Mouse (Mus musculus) G1E-ER4 (cell line): Measurements from ENCODE around the gene RPS10-NUDT3. TPM values are rescaled to one million over a fixed set of nuclear protein-coding genes. Genes with fewer than 3 reads are reported as not detected.

ENCODE experiments used
- GATA1 ChIP-seq: IDR thresholded peaks from one replicate; pipeline ENCODE4 v1.8.0; 2012; ENCODE audit warnings: low read length, inconsistent platforms
- polyA plus RNA-seq: library from polyadenylated mRNA; stranded (reverse); fragments of >175 nt; gene quantifications from 2 replicates; pipeline ENCODE4 v1.2.3, GENCODE M21; 2012

Gene RPS10-NUDT3
- polyA plus RNA-seq, 1 experiment: not detected

DNA sequence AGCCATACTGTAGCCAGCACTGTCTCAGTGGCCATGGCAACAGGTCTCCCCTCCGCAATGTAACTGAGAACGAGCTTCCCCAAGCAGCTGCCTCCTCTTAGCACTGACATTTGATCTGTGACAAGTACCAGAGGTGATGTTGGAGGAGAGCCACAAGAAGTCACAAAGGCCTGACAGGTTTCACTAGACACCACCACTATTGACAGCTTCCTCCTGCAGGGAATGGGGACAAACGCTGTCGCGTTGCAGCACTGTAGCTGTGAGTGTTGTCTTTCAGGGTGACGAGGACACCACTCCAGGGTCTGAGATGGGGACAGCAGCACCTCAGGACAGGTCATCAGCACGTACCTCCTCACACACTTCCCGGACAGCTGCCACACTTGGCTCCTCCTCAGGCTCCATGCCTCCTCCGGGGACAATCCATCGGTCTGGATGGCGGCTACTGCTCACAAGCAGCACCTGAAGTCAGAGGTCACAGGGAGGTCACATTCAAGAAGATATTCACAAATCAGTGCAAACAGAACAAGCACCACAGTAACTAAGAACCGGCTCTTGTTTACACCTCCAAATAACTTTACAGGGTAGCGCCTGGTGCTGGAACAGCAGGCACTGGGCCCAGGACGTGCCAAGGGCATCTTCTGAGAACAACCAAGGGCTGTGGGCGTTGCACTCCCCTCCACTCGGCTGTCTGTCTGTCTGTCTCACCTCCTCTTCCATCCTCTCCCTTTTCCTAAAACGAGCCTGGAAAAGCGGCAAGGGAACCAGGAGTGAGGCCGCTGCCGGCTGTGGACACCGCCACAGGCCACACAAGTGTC lies 38.4 kb downstream of the RPS10-NUDT3 start:
- no peak for TF ChIP-seq GATA1

DNA sequence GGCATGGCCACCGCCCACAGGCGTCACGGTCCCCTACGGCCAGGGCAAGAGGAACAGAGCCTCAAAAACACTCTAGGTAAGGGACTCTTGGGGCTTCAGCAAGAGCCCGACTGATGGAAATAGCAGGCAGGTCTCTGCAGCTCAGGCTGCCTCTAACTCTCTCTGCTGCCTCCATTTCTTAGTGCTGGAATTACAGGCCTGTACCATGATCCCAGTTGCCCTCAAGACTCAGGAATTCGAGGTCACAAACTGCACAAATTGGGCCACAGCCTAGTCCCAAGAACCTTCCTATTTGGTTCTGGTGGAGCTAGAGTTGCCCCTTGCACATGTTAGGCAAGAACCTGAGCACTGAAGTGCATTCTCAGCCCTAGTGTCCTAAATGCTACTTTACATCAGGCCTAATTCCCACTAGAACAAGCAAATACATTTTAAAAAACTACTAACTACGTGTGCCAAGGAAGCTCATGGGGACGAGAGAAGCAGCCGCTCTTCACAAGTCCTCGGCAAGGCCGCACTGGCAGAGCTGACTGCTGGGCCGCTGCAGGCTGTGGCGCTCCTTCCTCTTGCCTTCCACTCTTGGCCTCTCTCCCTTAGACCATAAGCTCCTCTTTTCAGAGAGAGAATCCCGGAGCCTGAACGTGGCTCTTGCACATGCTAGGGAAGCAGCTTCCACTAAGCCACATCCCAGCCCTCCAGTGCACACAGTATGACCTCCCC lies 39.2 kb downstream of the RPS10-NUDT3 start:
- no peak for TF ChIP-seq GATA1

DNA sequence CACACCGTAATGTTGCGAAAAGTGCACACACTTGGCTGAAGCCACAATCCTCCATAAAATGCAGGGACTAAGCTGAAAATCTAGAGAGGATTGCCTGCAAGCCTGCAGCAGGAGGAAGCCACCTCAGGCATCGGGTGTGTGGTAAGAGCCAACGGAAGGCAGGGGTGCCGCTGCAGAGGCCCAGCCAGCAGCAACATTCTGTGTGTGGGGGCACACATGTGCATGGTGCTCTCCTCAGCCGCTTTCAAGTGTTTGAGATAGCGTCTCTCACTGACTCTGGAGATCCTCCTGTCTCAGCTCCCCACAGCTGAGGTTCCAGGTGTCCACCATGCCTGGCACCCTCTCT lies 42.5 kb downstream of the RPS10-NUDT3 start:
- TF ChIP-seq GATA1: no peak

DNA sequence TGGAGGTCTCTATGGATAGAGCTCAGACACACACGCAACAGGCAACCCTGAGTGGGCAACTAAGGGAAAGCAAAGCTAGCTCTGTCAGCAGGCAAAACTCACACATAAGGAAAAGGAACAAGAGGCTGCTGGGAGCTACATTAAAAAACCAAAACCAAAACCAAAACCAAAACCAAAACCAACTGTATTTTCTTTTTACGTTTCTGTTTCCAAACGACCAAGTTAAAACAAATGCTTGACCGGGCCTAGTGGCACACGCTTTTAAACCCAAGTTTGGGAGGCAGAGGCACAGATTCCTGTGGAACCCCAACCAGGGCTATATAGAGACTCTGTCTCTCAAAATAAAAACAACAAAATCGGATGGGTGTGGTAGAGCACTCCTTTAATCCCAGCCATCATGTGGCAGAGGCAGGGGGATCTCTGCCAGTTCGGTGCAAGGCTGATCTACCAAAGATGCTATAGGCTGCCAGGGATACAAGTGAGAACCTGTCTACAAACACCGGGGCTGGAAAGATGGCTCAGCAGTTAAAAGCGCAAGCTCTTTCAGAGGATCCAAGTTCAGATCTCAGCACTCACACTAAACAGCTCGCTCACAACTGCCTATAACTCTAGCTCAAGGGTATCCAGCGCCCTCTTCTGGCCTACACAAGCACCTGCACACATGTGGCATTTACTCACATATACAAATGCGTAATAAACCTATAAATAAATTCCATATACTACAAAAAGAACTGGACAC lies 43.0 kb downstream of the RPS10-NUDT3 start:
- TF ChIP-seq GATA1: no peak

DNA sequence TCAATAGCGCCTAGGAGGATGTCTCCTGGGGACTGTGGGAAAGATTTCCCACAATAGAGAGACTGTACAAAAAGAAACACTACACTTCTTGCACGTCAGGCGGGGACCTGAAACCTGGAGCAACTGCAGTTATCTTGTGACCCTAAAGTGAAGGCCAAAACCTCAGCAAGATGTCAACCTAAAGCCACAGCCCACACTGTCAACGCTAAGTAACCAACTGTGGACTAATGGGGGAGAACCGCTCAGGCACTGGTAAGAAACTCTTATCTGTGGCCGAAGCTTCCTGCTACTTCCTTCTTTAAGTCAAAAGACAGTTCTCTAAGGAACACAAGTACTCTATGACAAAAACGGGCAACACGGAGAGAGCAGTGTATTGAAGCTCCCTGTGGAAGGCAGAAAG lies 46.8 kb downstream of the RPS10-NUDT3 start:
- TF ChIP-seq GATA1: no peak

DNA sequence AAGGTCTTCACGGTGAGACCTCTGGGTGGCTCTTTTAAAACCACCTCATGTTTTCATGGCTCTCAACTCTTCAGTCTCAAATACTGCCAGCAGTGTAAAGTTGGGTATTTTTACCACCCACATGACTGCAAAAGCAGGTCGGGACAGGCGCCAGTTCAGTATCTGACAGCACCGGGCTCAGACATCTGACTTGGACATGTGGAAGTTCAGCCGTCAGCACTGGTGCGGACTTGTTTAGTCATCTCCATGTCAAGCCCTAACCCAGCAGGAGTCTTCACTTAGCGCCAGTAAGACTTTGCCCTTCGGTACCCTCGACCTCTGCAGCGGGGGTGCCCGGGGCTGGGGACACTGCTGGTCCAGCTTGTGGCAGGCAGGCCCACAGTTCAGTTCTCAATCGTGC lies 47.8 kb downstream of the RPS10-NUDT3 start:
- no peak for TF ChIP-seq GATA1

DNA sequence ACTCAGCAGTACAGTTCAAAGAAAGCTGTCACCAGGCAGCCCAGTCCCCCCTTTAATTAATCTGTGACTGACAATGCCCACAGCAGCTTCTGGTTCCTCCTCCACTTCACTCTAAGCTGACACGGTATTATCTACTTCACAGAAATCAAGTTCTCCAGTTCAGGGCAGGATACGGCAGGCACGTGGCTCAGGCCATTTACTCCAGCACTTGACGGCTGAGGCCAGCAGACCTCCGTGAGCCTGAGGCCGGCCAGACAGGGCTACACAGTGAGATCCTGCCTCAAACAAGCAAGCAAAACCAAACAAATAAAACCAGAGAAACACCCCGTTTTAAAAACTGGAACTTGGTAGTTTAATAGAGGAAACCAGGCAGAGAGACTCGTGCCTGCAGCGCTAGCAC lies 48.4 kb downstream of the RPS10-NUDT3 start:
- TF ChIP-seq GATA1: no peak

DNA sequence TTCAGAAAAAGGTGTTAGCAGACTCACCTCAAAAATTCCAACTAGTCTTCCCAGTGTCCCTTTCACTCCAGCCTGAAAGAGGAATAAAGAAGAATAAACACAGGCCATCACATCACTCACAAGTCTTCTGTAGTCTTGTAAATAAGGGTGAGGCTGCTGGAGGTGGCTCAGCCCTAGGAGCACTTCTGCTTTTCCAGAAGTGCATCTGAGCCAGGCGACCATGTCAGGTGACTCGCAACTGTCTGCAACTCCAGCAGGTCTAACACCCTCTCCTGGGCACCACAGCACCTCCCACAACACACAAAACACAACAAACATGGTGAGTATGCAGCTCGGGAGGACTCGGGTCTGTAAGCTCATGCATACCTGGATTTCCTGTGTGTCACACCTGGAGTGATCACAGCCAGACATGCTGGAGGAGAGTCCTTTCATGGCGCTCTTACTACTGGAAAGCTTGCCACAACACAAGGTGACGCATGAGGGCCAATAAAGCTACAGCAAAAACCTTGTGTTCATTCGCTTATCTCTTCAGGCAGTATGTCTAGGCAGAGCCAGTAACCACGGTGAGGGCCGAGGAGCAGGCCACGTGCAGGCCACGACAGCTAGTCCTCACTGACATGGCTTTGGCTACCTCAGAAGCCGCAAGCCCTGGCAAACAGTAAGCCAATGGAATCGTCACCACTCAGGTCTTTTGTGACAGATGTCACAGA lies 51.7 kb downstream of the RPS10-NUDT3 start:
- TF ChIP-seq GATA1: peak; percentile 2

DNA sequence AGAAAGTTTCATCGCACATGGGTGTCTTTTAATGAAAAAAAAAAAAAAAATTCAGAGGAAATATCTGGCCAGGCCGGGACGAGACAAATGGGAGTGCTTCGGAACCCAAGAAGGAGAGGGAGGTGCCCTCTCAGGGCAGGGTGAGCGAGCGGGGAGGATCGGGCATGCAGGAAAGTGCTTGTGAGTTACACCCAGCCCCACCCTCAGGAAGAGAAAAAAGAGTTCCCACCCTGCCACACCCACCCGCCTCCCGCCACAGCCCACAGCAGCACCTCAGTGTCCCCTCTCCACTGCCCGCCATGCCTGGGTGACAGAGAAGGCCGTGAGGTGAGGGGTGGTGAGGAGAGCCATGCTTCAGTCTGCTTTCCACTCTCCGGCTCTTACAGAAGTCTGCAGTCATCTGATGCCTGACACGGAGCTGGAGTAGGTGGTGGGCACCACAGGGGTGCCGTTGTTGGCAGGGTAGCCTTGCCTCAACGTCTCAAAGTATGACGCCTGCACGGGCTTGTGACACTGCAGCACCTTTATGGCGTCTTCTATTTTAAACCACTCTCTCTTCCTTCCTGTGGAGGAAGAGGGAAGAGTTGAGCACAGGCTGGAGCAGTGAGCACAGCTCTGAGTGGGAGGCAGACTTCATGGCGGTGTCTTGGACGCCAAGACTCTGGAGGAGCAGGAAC lies 54.5 kb downstream of the RPS10-NUDT3 start:
- no peak for TF ChIP-seq GATA1

DNA sequence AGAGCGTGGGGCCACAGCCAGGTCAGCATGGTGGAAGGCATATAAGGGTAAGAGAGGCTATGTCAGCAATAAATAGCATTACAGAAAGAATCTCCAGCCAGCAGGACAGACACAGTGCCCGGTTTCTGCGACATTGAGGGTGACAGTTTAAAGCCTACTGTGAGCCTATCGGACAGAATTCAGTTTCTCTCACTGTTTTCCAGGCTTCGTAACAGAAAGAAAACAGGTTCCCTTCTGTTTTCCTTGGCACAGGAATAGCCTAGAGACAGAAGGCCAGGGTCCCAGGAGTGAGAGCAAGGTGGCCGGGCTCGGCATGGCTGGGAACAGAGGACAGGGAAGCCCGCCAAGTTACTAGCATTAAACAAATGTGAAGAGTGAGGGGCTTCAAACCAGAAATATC lies 55.2 kb downstream of the RPS10-NUDT3 start:
- TF ChIP-seq GATA1: no peak

DNA sequence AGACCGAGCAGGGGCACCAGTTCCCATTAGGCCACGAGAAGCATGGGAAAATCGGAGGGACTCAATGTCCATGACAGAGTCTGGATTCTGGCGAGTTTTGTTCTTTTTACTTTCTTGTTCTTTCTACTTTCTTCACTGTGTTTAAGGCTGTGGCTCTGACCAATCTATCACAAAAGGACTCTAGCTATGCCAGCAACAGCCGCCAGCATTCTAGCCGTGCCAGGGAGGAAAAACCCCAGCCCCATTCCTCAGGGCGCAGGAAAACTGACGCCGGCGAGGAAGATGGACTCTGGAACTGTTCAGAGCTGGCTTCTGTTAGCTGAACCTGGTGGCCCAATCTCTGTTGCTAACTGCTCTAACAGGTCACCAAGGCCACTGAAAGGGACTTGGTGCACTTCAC lies 56.5 kb downstream of the RPS10-NUDT3 start:
- no peak for TF ChIP-seq GATA1

DNA sequence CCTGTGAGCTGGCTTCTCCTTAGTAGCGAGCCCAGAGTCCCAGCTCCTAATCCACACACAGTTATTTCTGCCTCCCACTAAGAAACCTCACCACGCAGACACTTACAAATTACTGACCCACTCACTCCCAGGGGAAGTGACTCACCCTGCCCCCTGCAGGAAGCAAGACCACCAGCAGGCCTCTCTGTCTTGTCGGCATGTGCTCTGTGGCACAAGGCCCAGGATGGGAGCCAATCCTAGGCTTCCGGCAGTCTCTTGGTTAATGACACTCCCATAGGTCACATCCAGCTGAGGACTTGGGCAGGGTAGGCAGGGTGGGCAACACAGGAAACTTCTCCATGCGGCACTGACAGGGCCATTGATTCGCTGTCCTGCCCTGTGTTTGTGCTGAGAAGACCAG lies 57.6 kb downstream of the RPS10-NUDT3 start:
- TF ChIP-seq GATA1: no peak

DNA sequence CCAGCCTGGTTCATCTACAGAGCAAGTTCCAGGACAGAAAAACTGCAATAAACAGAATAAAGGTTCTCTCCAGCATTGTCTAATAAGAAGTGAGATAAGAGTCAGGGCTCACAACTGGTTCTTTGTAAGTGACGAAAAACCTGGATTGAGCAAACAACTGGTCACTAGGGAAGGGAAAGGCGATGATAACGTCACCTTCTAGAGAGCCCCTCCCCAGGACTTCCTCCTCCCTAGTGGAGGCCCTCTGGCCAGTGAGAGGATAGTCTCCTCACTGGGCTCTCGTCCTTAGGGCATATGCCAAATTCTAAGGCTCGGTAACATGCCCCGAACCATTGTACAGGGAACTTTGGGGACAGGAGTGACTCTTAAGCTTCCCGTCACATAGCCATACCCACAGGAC lies 59.0 kb downstream of the RPS10-NUDT3 start:
- no peak for TF ChIP-seq GATA1

DNA sequence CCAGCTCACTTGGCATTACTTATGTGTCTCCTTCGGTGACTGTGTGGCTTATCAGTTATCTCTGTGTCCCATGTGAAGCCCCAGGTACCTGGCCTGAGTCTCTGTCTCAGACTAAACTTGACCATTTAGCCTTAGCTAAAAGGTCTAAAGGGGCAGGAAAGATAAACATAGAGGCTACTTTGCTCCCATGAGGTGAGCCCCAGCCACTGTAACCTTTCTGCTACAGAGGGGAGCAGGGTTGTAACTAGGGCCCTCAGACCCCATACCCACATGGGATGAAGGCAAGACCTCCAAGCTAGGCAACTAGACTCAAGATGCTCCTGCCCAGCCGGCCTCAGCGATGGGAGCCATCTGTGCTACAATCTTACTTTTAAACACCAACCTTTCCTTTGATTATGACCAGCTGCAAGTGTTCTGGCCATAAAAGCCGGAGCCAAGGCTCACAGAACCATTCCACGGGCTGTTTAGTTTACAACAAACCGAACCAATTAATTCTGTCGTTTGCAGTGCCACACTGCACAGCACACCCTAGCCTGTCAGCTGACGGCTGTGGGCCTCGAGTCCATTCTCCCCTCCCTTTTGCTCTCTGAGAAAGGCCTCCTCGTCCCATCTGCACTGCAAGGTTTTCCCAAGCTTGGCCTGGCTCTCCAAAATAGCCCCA lies 59.8 kb downstream of the RPS10-NUDT3 start:
- TF ChIP-seq GATA1: no peak
